Mouse (Mus musculus) testis, adult 2 months (tissue): ENCODE results near the gene Men1.

Experiments used
- CTCF ChIP-seq: fragments of 200-500 bp; IDR thresholded peaks from 2 replicates; pipeline ENCODE4 v1.5.1; 2012; ENCODE audit warnings: low read depth, mild to moderate bottlenecking, inconsistent platforms, low read length, moderate library complexity; ENCODE audit not compliant: control insufficient read depth, insufficient read depth, insufficient replicate concordance
- POLR2A ChIP-seq: fragments of 200-500 bp; IDR thresholded peaks from 2 replicates; pipeline ENCODE4 v1.6.1; 2012; ENCODE audit warnings: low read depth, mild to moderate bottlenecking, inconsistent platforms, low read length, moderate library complexity; ENCODE audit not compliant: control insufficient read depth

GRCm38 (mm10) chr19:6333761-6334595, 801 bp upstream of the Men1 start:
- TF ChIP-seq POLR2A (no peak), CTCF (no peak)
